Mouse (Mus musculus): Measurements from ENCODE around the gene Pln. TPM values are rescaled to one million over a fixed set of nuclear protein-coding genes. Genes with fewer than 3 reads are reported as not detected.

The Pln gene
- polyA plus RNA-seq, 1 experiment from 2014 or later = 0.69 TPM

DNA sequence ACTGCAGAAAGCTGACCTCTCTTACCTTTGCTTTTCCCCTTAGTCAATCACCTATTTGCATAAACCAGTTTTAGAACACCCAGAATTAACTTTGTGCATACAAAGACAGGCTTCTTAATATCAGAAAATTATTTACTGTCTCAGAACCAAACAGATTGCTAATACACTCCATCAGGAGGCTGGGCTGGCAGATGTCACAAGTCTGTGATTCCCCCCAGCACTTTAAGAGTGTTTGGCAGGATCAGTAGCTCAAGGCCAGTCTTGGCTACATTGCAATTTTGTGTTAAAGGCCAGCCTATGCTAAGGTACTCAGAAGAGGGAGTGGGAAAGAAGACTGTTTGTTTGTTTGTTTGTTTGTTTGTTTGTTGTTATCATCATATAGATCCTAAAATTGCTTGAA is 39.6 kb downstream of the Pln start:
- H3K4me3 ChIP-seq = no peak overlapping the region
- H3K9me3 ChIP-seq (replicated peaks) = peaks cover 15% of the 10 kb centered on the region; the same call in 1 of the 2 replicates
- no peak overlapping the region for H3K27ac ChIP-seq (replicated peaks)
- DNase-seq (ENCODE audit: low spot score) = no peak
- peaks cover 25% of the 10 kb centered on the region for H3K4me1 ChIP-seq
- peaks cover 9% of the 10 kb centered on the region; the same call in 1 of the 2 replicates for H3K36me3 ChIP-seq
- H3K27me3 ChIP-seq (ENCODE audit: low read depth, poor library complexity, severe bottlenecking) = no peaks in the 10 kb centered on the region

DNA sequence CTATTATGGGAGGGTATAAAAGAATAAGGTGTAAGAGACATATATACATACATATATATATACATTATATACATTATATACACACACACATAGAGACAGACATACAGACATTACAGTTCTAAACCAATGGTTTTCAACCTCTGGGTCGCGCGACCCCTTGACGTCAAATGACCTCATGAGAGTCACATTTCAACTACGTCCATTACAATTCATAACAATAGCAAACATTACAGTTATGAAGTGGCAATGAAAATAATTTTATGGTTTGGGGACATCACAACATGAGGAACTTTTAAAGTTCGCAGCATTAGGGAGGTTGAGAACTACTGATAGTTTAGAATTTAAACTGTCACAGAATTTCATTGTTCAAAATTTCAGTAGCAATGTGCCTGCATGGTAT is 40.8 kb downstream of the Pln start:
- no peak for DNase-seq (ENCODE audit: low spot score)
- Histone ChIP-seq H3K9me3 (replicated peaks) (peaks cover 5% of the 10 kb centered on the region; the same call in 1 of the 2 replicates), H3K27me3 (ENCODE audit: low read depth, poor library complexity, severe bottlenecking) (no peaks in the 10 kb centered on the region), H3K4me1 (peaks cover 25% of the 10 kb centered on the region), H3K27ac (replicated peaks) (no peak overlapping the region), H3K4me3 (peak overlapping the region; percentile 89), H3K36me3 (peaks cover 3% of the 10 kb centered on the region; the same call in 1 of the 2 replicates)
- 81% methylated on average over 6 of the region's 6 CpGs for WGBS

DNA sequence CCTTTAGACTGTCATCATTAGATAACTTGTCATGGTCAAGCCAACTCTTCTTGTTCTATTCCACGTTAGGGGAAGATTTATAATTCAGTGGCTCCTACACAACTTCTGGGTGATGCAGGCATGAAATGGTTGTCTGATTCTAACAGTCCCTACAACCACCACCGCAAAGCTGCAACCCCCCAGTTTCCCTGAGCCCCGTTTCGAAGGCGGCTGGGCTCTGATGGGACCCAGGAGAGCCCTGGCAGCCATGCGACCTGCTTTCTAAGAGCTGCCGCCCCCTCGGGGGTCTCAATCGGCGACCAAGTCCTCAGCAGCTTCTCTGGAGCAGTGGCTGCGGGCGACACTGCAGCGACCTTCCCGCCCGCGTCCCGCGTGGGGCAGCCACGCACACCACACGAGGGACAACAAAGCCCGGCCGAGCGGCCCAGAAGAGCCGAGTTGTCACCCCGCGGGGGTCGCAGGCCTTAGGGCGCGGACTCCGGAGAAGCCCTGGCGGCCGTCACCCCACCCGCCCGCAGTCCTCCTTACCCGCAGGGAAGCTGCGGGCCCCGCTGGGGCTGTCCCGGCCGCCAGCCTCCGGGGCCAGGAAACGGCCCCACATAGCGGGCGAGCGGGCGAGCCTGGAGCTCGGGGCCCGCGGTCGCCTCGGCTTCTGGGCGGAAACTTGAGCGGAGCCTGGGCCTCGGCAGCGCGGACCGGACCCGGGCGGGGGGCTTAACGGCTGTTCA is 41.7 kb downstream of the Pln start:
- H3K9me3 ChIP-seq (replicated peaks) = no peaks in the 10 kb centered on the region
- H3K36me3 ChIP-seq = no peaks in the 10 kb centered on the region
- H3K4me3 ChIP-seq = peak overlapping the region; percentile 89
- H3K27ac ChIP-seq (replicated peaks) = peak overlapping the region; percentile 94
- no peaks in the 10 kb centered on the region for H3K27me3 ChIP-seq (ENCODE audit: low read depth, poor library complexity, severe bottlenecking)
- peaks cover 25% of the 10 kb centered on the region for H3K4me1 ChIP-seq
- under 1% methylated on average over 59 of the region's 59 CpGs for WGBS
- DNase-seq (ENCODE audit: low spot score) = peak; percentile 66

DNA sequence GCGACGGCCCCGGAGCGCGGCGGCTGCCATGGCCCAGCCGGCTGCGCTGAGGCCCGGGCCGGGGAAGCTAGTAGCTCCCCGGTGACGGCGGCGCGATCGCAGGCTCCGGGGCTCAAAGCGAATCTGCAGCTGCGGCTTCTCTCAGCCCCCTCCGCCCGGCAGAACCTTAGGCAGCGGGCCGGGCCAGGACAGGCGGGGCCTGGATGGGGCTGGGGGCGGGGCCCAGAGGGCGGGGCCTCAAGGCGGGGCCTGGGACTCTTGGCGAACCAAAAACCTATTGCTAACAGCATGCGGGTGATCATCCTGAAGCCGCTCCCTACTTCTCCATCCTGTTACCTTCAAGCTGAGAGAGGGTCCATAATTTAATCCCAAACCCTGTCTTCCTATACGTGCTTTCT is 42.2 kb downstream of the Pln start, which contains the start of gene Cep85l:
Cep85l (minus strand) TSS at position 239 of the 398 bp plus-strand sequence.
- DNase-seq (ENCODE audit: low spot score) = peak; percentile 93
- Histone ChIP-seq H3K4me1 (peaks cover 25% of the 10 kb centered on the region), H3K36me3 (no peaks in the 10 kb centered on the region), H3K27ac (replicated peaks) (peak within 1 kb of the TSS; percentile 94), H3K9me3 (replicated peaks) (no peaks in the 10 kb centered on the region), H3K4me3 (peak within 1 kb of the TSS; percentile 89), H3K27me3 (ENCODE audit: low read depth, poor library complexity, severe bottlenecking) (no peaks in the 10 kb centered on the region)
- WGBS = under 1% methylated on average over 31 of the region's 31 CpGs

DNA sequence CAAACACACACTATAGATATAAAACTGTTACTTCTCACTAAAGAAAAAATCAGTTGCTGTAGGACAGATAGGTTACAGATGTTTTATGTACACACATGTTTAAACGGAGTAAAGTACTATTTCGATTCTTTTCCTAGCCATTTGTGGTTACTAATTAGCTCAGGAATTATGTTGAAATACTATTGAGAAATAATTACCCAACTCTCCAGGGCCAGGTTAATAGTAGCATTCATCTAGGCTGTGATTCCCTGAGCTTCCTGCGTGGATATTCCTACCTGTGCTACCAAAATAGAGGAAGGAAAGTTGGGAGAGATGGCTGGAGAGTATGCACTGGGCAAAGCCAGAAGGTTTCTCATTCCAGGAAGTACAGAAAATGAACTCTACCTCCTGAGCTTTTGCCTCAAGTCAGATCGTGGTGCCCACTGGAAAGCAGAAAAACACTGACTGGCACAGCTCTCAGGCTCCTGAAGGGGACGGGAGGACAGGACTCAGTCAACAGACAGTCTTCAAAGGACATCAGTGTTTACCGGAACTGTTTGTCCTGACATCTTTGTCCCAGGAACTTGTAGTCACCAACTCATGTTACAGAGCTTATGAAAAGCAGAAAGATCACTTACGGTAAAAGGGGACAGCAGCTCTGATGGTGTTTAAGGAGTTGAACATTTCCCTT is 45.4 kb downstream of the Pln start:
- Histone ChIP-seq H3K4me1 (peaks cover 16% of the 10 kb centered on the region), H3K36me3 (no peaks in the 10 kb centered on the region), H3K27ac (replicated peaks) (no peak overlapping the region), H3K9me3 (replicated peaks) (no peaks in the 10 kb centered on the region), H3K27me3 (ENCODE audit: low read depth, poor library complexity, severe bottlenecking) (no peaks in the 10 kb centered on the region), H3K4me3 (no peak overlapping the region)
- DNase-seq (ENCODE audit: low spot score) = no peak
- WGBS = 80% methylated on average over 7 of the region's 7 CpGs

DNA sequence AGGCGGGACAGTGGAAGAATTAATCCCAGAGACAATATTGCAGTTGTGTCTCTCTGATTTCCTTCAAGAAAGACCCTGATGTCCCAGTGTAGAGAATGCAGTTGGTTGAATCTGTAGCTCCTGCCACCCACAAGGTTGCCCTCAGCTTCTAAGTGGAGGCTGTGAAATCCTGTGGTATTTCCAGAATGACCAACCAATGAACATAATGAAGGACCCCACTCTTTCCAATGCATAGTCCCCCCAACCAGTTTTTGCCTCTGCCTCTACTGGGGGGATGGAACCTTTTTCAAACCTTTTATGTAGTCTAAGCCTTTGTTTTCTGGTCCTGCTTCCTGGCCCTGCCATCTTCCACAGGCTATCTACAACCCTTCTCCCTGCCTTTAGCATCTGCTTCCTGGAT is 47.4 kb downstream of the Pln start:
- Histone ChIP-seq H3K9me3 (replicated peaks) (no peaks in the 10 kb centered on the region), H3K36me3 (no peaks in the 10 kb centered on the region), H3K4me1 (peaks cover 4% of the 10 kb centered on the region), H3K27me3 (ENCODE audit: low read depth, poor library complexity, severe bottlenecking) (no peaks in the 10 kb centered on the region), H3K4me3 (no peak overlapping the region), H3K27ac (replicated peaks) (no peak overlapping the region)
- DNase-seq (ENCODE audit: low spot score) = no peak
- WGBS = 87% methylated on average over 1 of the region's 1 CpGs

DNA sequence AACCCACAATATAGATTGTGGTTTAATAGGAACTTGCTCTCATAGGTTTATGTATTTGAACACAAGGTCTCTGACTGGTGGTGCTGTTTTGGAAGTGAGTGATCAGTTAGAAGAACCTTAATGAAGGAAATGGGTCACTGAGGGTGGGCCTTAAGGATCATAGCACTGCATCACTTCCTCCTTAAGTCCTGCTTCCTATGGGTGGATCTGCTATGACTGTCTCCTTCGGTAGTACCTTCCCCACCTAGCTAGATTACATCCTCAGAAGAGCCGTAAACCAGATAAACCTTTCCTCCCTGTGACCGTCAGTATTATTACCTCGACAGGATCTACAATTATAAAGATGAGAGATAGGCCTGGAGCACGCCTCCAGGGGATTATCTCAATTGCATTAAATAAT is 48.0 kb downstream of the Pln start:
- Histone ChIP-seq H3K36me3 (no peaks in the 10 kb centered on the region), H3K27ac (replicated peaks) (no peak overlapping the region), H3K4me3 (no peak overlapping the region), H3K27me3 (ENCODE audit: low read depth, poor library complexity, severe bottlenecking) (no peaks in the 10 kb centered on the region), H3K9me3 (replicated peaks) (no peaks in the 10 kb centered on the region), H3K4me1 (no peaks in the 10 kb centered on the region)
- WGBS = 84% methylated on average over 5 of the region's 5 CpGs
- no peak for DNase-seq (ENCODE audit: low spot score)

DNA sequence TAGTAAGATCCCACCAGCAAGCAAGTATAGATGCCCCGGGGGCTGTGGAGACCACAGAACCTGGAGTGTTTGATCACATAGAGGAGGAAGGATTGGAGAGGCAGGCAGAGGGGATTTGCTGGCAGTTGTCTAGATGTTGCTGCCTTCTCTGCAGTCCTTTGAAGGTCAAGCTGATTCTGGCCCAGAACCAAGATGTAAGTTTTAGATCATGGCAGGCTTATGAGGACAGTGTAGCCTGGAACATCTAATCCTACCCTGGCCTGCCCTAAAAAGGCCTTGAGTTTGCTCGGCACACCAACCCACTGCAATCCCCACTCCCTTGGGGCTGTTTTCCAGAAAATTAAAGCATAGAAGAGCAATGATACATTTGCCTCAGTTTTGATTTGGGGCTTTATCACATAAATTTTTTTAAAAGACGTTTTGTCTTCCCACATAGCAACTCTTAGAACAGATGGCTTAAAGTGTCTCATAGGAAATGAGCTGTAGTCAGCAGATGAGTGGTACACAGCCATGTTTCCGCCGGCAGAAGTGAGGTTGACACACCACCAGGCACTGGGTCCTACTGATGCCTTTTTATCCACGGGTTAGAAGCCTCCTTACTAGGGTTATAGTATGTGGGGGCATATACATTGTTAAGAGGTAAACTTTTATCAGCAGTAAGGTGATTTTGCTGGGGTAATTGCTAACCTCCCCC is 50.9 kb downstream of the Pln start:
- 76% methylated on average over 6 of the region's 6 CpGs for WGBS
- Histone ChIP-seq H3K27ac (replicated peaks) (no peak overlapping the region), H3K27me3 (ENCODE audit: low read depth, poor library complexity, severe bottlenecking) (no peaks in the 10 kb centered on the region), H3K36me3 (no peaks in the 10 kb centered on the region), H3K4me1 (no peaks in the 10 kb centered on the region), H3K9me3 (replicated peaks) (no peaks in the 10 kb centered on the region), H3K4me3 (no peak overlapping the region)
- DNase-seq (ENCODE audit: low spot score) = no peak

DNA sequence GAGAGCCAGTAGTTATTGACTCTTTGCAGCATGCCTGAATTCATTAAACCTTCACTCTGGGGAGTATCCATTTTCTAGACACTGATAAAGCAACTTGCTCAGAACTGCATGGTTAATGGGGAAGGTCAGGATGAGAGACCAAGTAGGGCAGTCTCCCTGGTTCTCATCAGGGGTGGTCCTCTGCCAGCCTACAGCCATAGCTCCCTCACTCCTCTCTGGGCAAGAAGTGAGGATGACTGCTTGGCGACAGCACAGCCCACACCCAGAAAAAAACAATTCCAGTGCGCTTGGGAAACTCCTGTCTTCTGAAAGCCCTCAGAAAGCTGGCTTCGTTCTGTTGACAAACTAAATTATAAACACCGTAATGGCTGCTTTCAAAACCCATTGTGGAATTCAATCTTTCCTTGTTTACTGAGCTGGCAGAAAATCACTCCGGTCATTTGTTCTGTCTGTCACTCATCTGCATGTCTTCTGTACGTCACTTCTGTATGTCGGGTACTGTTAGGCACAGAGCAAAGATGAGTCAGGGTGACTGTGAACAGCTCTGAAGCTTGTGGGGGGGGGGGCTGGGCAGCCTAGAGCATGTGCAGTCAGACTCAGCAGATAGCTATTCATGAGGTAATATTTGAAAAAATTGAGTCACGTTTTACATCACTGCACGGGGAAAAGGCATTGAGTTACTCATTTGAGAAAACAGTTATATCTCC is 57.6 kb downstream of the Pln start:
- Histone ChIP-seq H3K4me3 (no peak overlapping the region), H3K27me3 (ENCODE audit: low read depth, poor library complexity, severe bottlenecking) (no peaks in the 10 kb centered on the region), H3K36me3 (no peaks in the 10 kb centered on the region), H3K4me1 (peaks cover 16% of the 10 kb centered on the region), H3K27ac (replicated peaks) (no peak overlapping the region), H3K9me3 (replicated peaks) (no peaks in the 10 kb centered on the region)
- 87% methylated on average over 9 of the region's 9 CpGs for WGBS
- DNase-seq (ENCODE audit: low spot score) = no peak

Other genes with a start within 250 kb of the Pln start
- 2.7 and 3.9 TPM in 2 replicates for gene Cep85l, start 42.3 kb downstream of the Pln start, polyA plus RNA-seq (2016; fragmentation: Nextera tagmentation; extraction: Ambion mirVana)

All from midbrain, embryonic 10.5 days (tissue).